ENCODE assay signal across 8 mouse cellular contexts in the genomic region with DNA sequence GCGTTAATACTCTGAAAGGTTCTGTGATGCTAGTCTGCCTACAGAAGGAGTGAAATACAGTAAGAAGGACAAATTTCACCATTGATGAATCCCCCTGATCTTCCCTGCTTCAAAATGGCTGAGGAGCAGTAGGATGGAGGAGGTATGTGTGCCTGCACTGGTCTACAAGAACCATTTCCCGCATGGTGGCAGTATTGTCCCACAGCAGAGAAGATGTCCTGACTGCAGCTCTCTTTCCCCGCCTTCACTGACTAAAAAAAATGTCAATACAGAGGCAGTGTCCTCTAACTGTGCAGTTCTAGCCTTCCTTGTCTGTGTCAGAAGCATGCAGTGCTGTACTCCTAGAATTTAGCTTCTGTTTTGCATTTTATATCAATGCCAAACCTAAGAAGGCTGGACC.
DNase-seq lines count a peak whose midpoint lies in the region; ATAC-seq lines count a peak whose summit lies in the region.
"Not testable (repeated sequence)": the region's sequence is repeated elsewhere in the genome, so short reads cannot be mapped to it uniquely, and the experiment has no call there.

No protein-coding gene starts in this region.

- H3K4me1 ChIP-seq in erythroblast, embryonic 14.5 days (ENCODE audit: control insufficient read depth); heart, embryonic 13.5 days; intestine, embryonic 14.5 days (replicated peaks; ENCODE audit: control insufficient read depth, insufficient read depth, low read length); limb, embryonic 15.5 days: not testable (repeated sequence)

- 0 out of 2 replicates have a peak overlapping the region, but pooled peaks have one; percentile 8 for H3K27ac ChIP-seq in heart, embryonic 13.5 days (replicated peaks)
- H3K27ac ChIP-seq in intestine, embryonic 14.5 days (ENCODE audit: low read depth), result not testable (repeated sequence)
- H3K27ac ChIP-seq in limb, embryonic 15.5 days, result peak overlapping the region; percentile 73; the same call in 1 of the 2 replicates

- H3K9me3 ChIP-seq in erythroblast, embryonic 14.5 days (ENCODE audit: control insufficient read depth, low read length); heart, embryonic 13.5 days; intestine, embryonic 14.5 days (ENCODE audit: control insufficient read depth, low read length); limb, embryonic 15.5 days: not testable (repeated sequence)

- not testable (repeated sequence) for H3K36me3 ChIP-seq in erythroblast, embryonic 14.5 days (ENCODE audit: control insufficient read depth); intestine, embryonic 14.5 days (ENCODE audit: control insufficient read depth, insufficient read depth, low read length); limb, embryonic 15.5 days
- H3K36me3 ChIP-seq in heart, embryonic 13.5 days, result peaks cover 33% of the 10 kb centered on the region

- not testable (repeated sequence) for H3K9ac ChIP-seq in heart, embryonic 13.5 days; intestine, embryonic 14.5 days (ENCODE audit: low read length); limb, embryonic 15.5 days

- ATAC-seq in heart, embryonic 13.5 days (ENCODE audit: extremely low read depth, insufficient number of reproducible peaks, low FRiP score, low TSS enrichment); intestine, embryonic 14.5 days (replicated peaks; ENCODE audit: low FRiP score, low TSS enrichment, low read depth); limb, embryonic 15.5 days (ENCODE audit: insufficient number of reproducible peaks, low FRiP score, low TSS enrichment, low read depth): not testable (repeated sequence)
- ATAC-seq in megakaryocyte progenitor cell, adult 5-6 weeks (replicated peaks; ENCODE audit: poor library complexity), result peak; percentile 44; the same call in 1 of the 2 replicates

- peak; percentile 87 for DNase-seq in 416B (ENCODE audit: low read depth)
- DNase-seq in adrenal gland, adult 2 months, result peak; percentile 86
- peak; percentile 79 for DNase-seq in intestine, embryonic 14.5 days (ENCODE audit: low spot score)
- DNase-seq in ovary, adult 18-20 months (ENCODE audit: low spot score), result peak; percentile 88

- peak overlapping the region; percentile 58 for H3K4me3 ChIP-seq in erythroblast, embryonic 14.5 days (replicated peaks)
- peak overlapping the region; percentile 38 for H3K4me3 ChIP-seq in heart, embryonic 13.5 days
- H3K4me3 ChIP-seq in intestine, embryonic 14.5 days (ENCODE audit: low read depth, low read length), result not testable (repeated sequence)
- H3K4me3 ChIP-seq in limb, embryonic 15.5 days, result peak overlapping the region; percentile 29

- WGBS in heart, embryonic 13.5 days, result 71% methylated on average over 3 of the region's 3 CpGs
- 66% methylated on average over 3 of the region's 3 CpGs for WGBS in intestine, embryonic 14.5 days
- 41% methylated on average over 3 of the region's 3 CpGs for WGBS in limb, embryonic 15.5 days

- peak overlapping the region; percentile 57 for H3K4me2 ChIP-seq in heart, embryonic 13.5 days
- H3K4me2 ChIP-seq in intestine, embryonic 14.5 days (ENCODE audit: low read length), result peak overlapping the region; percentile 18; the same call in 1 of the 2 replicates
- H3K4me2 ChIP-seq in limb, embryonic 15.5 days, result peak overlapping the region; percentile 34; the same call in 1 of the 2 replicates

- H3K27me3 ChIP-seq in erythroblast, embryonic 14.5 days (ENCODE audit: control insufficient read depth); heart, embryonic 13.5 days (replicated peaks); intestine, embryonic 14.5 days (replicated peaks; ENCODE audit: control insufficient read depth, insufficient read depth, low read length); limb, embryonic 15.5 days: not testable (repeated sequence)
